Mouse (Mus musculus) right cerebral cortex, adult 18-20 months (tissue): ENCODE measurements around the gene Pole2.
A peak's percentile ranks its signal among the peaks of the same experiment; 100 is the strongest.

Source experiments
- DNase-seq: peaks from one replicate; pipeline ENCODE4 v3.0.0; 2022; ENCODE audit warnings: mixed read lengths

The Pole2 gene

DNA sequence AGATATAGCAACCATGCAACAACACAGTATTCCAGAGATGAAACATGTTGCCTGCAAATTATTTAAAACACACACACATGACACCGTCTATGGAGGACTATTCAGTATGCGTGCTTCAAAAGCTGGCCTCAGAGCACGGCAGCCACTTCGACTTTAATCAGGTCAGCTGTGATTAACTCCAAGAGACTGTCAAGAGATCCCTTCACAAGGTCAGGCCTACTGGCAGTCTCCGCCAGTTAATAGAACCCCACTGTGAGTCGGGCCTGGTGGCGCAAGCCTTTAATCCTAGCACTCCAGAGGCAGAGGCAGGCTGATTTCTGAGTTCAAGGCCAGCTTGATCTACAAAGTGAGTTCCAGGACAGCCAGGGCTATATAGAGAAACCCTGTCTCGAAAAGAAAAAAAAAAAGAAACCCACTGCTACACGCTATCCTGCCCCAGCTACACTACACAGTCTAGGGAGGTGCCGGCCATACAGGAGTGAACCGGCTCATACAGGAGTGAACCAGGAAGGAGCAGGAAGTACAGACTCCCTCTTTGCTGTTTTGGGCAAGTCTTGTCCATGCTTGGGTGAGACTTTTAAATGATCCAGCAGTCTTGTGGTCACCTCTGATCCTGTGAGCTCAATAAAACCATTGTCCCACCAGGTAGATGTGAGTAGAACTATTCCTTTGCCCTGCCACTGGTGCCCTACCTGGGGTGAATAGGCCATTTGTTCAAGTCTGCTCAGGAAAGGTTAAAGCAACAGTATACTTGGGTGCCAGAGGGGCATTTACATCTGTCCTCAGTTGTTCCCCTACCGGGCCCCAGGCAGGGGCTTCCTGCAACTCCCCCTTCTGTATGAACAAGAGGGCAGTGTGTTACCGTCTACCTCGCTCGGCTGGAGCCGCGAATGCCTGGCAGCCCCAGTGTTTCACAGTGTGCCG is 17.7 kb downstream of the Pole2 start:
- no peak for DNase-seq

DNA sequence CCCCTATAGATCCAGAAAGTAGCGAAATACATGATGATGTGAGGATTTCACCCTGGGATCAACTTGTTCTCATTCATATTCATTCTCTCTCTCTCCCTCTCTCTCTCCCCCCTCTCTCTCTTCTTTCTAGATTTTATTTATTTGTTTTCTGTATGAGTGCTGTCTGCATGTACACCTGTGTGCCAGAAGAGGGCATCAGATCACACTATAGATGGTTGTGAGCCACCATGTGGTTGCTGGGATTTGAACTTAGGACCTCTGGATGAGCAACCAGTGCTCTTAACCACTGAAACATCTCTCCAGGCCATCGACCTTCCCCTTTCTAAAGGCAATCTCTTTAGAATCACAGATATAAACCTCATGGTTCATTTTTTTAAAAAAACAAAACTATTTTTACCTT is 19.5 kb downstream of the Pole2 start:
- no peak for DNase-seq

DNA sequence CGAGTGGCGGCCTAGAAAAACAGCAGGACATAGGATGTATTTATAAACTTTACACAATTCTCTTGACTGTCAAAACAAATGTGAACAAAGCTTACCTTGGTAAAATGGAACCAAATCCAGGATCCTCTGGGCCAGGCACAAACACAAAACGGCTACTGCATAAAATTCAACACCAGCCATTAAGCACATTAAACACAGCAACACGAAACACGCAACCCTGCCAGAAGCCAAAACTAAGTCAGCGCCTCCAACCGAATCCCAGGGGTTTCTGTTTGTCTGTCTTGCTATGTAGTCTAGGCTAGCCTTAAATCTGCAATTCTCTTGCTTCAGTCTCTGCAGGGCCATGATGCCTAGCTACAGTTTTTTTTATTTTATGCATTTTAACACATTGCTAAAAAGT is 20.1 kb downstream of the Pole2 start:
- DNase-seq, result no peak

DNA sequence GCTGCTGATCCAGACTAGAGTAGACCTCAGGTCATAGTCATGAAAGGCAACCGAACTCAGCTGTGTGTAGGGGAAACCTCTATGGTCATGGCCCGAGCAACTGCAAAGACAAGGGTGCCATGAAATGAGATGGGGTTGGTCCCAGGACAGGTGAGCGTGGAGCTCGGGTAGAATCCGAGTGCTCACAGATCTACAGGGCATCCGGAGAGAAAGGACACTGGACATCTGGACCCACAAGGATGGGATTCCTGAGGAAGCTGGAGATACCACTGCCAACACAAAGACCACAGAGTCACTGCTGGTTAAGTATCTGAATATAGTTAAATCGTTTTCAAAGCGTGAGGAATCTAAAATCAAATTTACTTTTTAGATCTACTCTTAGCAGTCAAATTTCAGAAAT is 20.6 kb downstream of the Pole2 start:
- no peak for DNase-seq

DNA sequence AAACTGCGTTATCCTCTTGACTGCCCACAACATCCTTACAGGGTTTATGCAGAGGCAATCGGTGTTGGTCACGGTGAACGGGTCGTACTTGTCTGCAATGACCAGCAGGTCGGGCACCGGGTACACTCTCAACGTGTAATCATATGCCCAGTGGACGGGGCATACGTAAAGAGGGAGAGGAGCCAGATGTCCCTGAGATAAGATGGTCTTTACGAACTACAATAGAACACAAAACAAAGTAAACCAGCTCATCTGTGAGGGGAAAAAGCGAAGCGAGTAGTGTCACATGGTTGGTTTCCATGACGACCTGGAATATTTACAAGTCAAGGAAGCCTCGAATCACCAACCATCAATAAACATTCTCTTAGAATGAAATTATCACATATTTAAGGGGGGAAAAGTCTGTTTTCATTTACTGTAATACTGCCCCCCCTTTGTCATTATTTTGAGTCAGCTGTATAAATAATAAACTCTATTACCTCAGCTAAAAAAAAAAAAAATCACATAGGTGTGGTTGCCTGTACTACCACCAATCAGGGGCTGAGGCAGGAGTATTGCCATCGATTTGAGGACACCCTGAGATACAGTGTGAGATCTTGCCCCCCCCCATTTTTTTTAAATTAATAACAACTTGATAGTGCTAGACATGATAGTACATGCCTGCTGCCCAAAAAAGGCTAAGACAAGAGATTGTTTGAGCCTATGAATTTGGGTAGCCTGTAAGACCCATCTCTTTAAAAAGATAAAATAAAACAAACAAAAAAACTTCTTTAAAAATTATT is 23.8 kb downstream of the Pole2 start, which contains the start of gene Gm49384:
TSS of gene Gm49384 (minus strand) at position 216 of the 782 bp plus-strand sequence.
- no peak for DNase-seq

DNA sequence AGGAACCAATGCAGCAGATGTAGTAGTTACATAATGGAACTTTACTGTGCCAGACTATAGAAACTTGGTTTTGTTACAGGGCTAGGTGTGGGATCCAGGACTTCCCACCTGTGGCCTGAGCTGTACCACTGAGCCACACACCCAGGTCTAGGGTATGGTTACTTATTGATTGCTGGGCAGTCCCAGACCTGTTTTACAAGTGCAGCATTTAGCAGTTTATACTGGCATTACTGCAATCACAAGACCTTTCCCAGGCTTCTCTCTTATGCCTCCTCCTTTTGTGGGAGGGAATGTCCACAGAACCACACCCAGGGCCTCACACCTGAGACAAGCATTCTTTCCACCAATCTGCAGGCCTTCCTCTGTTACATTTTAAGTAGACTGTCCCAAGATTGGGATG is 29.0 kb downstream of the Pole2 start:
- no peak for DNase-seq

DNA sequence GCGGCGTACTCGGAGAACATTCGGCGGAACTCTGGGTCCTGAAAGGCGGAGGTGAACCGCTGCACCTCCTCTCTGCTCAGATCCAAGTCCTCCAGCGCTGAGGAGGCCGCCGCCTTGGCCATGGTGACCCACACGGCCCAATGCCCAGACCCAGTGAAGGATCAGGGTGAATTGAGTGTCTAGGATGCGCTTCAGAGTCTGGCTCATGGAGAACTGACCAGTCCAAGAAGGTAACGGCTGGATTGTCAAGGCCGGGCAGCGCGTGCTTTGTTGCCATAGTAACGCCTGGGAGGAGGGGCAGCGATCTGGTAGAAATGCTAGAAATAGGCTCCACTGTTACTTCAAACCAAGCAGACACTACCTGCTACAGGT is 29.8 kb downstream of the Pole2 start, which contains the start of gene Dnaaf2:
TSS of gene Dnaaf2 (minus strand) at position 266 of the 372 bp plus-strand sequence.
- peak; percentile 52 for DNase-seq

DNA sequence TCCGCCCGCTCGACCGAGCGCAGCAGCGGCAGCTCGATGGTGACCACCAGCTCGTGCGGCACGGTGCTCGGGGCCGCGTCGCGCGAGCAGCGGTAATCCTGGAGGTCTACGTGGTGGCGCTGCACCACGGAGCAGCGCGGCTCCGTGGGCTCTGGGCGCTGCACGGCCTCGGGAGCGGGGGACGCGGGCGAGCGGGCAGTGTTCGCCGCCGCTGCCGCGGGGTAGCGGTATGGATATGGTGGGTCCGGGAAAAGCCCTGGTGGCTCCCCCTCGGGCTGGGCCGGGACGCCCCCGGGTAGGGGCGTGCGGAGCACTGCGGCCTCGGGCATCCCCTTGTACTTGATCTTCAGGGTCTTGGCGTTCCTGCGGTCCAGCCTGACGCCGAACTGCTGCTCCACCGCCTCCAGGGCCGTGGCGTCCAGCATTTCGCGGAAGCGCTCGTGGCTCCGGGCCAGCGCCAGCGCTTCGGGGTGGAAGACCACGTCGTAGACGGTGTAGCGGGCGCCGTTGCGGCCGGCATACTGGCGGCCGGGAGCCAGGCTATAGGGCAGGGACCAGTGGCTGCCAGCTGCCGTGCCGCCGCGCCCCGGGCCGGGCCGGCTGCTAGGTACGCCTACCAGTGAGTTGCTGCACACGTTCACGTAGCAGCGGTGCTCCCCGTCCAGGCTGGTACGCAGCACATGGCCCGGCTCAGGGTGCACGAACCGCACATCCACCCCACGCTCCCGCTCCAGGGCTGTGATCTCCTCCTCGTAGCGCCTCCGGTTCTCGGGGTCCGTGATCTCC is 30.4 kb downstream of the Pole2 start:
- peak; percentile 30 for DNase-seq

DNA sequence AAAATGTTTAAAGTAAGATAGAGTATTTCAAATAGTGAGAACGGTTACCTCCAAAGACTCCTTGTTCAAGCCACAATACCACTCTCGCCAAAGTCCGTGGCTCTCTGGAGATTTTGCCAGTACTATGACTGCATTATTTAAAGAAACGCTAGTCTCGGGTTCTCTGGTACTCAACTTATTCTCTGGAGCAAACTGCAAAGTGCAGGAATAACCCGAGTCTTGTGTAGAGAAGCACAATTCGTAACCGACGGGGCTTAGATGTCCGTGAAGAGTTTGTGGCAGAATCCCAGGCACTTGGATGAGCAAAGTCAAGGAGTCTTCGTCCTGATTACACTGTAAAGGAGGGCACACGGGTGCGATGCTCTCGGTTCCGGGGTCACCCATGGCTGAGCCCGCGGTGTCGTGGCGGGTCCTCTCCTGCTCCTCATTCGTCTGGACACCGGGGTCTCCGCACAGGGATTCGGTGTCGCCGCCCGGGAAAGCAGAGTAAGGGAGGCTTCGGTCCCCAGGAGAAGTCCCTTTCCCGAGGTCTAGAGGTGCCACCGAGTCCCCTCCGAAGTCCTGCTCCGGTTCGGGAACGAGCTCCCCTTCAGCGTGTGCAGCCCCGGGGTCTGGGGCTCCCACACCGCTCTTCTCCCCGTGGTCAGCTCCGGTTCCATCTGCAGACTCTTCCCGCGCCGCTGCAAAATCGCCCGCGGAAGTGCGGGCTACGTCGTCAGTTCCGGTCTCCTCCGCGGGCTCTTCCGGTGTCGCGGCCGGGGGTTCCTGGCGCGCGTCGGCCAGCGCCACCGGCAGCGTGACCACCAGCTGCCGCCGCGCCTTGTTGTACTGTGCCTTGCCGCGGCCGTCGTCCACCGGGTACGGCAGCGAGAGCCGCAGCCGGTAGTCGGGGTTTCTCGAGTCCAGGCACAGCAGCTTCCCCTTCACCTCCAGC is 31.3 kb downstream of the Pole2 start, which contains the start of gene Gm49383:
TSS of gene Gm49383 (minus strand) at position 661 of the 934 bp plus-strand sequence.
- peak; percentile 78 for DNase-seq

DNA sequence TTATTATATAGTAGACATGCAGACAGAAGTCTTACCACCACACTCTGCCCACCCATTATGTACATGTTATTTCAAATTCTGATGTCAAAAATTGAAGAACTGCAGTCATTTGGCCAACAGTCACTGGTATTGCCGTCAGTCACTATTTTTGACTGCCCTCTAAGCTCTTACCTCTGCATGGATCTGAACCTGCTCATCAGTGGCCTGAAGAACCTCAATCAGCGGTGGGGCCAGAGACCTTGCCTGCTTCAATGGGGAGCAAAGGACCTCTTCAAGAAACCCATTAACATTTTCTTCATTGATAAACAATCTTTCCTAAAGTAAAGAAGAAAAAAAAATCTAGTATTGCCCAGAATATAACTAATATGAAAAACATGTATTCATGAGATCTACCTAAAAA is 35.4 kb downstream of the Pole2 start:
- DNase-seq, result no peak

DNA sequence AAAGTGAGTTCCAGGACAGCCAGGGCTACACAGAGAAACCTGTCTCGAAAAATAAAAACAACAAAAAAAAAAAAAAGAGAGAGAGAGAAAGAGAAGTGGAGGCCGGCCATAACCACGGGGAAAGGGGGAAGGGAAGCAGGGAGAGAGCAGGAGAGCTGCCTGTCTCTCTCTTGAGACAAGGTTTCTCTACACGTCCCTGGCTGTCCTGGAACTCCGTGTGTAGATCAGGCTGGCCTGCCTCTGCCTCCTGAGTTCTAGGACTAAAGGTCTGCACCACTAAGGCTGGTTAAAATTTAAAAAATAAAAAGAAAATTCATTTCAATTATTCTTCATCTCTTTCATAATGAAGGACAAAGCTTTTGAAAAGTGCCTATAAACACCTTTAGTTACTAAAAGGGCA is 36.6 kb downstream of the Pole2 start:
- DNase-seq, result no peak

DNA sequence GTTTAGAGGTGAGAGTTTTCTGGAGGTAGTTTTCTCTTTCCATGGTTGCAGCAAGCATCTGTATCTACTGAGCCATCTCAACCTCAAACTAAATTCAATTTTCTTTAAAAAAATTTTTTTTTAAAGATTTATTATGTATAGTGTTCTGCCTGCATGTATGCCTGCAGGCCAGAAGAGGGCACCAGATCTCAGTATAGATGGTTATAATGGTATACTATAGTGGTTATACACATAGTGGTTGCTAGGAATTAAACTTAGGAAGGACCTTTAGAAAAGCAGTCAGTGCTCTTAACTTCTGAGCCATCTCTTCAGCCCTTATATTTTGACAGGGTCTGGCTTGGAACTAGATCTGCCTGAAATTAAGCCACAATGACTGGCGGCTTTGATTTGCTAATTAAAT is 37.5 kb downstream of the Pole2 start:
- DNase-seq, result no peak

DNA sequence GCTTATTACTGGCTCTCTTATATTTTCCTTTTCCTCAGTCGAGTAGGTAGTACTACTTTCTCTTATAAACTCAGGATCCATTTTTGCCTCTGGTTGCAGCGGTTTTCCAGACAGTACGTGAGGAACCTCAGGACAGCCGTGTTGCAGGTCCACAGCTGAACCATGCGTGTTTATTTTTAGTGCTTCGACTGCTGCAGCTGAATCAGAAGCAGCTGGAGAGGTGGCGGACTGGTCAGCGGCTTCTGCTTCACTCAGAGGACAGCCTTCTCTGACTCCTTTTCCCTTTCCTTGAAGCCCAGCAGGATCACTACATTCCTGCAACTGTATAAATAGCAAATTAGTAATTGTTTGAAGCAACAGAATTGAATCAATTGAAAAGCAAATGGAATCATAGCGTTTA is 37.9 kb downstream of the Pole2 start:
- DNase-seq, result no peak

DNA sequence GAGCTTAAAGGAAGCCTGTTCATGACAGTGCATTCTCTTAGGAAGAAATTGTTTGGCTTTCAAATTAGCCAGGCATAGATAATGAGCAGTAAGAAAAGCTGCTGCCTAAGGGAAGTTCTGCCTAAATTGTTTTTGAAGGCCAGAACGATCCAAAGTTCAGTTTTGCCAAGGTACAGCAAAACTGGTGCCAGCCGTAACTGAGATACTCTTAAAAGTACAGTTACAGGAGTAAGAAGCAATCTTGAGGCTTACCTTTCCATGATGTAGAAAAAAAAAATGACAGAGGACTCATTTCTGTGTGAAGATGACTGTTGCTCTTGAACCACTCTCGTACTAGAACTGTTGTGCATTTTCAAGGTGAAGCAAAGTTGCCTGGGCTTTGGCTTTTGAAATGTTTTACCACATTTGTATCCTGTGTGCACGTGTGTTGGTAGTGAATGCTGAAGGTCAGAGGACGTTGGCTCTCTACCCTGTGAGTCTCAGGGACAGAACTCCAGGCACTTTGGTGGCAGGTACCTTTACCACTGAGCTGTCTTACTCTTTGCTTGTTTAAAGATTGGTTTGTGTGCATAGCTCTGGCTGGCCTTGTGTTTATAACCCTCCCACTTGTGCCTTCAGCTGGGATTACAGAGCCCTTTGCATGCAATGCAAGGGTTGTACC is 41.1 kb downstream of the Pole2 start:
- no peak for DNase-seq

DNA sequence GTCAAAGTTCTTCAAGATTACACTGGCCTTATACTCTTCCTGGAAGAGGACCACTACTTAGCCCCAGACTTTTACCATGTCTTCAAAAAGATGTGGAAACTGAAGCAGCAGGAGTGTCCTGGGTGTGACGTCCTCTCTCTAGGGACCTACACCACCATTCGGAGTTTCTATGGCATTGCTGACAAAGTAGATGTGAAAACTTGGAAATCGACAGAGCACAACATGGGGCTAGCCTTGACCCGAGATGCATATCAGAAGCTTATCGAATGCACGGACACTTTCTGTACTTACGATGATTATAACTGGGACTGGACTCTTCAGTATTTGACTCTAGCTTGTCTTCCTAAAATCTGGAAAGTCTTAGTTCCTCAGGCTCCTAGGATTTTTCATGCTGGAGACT is 42.6 kb downstream of the Pole2 start:
- no peak for DNase-seq

DNA sequence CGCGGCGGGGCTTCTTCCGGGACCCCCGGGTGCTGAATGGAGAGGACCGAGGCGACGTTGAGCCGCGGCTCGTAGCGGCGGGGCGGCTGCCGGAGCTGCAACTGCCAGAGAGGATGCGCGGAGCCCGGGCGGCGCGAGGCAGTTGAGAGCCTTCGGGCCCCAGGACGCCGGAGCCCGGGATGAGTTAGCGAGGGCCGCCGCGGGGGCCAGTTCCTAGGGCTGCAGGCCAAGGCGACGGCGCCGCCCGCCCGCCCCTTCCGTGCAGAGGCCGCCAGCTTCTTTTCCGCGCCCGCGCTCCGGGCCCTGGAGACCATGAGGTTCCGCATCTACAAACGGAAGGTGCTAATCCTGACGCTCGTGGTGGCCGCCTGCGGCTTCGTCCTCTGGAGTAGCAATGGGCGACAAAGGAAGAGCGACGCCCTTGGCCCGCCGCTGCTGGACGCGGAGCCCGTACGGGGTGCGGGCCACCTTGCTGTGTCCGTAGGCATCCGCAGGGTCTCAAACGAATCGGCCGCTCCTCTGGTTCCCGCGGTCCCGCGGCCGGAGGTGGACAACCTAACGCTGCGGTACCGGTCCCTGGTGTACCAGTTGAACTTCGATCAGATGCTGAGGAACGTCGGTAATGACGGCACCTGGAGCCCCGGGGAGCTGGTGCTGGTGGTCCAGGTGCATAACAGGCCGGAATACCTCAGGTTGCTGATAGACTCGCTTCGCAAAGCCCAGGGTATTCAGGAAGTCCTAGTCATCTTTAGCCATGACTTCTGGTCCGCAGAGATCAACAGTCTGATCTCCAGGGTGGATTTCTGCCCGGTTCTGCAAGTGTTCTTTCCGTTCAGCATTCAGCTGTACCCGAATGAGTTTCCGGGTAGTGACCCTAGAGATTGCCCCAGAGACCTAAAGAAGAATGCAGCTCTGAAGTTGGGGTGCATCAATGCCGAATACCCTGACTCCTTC is 43.4 kb downstream of the Pole2 start:
- peak; percentile 63 for DNase-seq

DNA sequence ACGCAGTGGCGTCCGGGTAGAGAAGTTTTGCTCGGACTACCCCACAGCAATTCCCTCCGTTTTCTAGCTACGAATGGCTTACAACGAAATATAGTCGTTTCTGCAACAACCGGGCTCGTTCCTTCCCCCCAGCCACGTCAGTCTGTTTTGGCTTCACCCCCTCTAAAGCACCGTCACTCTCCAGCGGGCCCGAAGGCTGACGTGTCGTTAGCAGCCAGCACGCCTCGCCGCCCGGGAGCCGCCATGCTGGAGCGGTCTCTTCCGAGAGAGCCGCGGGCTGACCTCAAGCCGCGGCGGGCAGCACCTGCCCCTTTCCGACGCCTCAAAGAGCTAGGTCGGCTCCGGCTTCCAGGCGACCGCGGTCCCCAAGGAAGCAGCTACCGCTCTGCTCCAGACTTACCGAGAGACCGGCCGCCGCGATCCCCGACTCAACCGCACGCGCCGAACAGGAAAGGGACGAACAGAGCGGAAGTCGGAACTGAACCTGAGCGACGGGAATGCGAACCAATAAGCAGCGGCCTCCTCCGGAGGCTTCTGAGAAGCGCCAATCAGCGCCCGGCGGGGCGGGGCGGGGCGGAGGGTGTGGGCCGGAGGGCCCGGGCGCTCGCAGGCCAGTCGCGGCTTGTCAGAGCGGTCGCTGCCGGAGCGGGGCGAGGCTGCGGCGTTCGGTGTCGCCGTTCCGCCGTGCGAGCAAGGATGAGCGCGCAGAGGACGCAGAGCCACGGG is 44.2 kb downstream of the Pole2 start, which contains the start of the genes Rpl36al and Mgat2:
TSS of gene Rpl36al (minus strand) at position 501 of the 726 bp plus-strand sequence.
TSS of gene Mgat2 (plus strand) at position 575 of the 726 bp plus-strand sequence.
- DNase-seq, result peak; percentile 99

DNA sequence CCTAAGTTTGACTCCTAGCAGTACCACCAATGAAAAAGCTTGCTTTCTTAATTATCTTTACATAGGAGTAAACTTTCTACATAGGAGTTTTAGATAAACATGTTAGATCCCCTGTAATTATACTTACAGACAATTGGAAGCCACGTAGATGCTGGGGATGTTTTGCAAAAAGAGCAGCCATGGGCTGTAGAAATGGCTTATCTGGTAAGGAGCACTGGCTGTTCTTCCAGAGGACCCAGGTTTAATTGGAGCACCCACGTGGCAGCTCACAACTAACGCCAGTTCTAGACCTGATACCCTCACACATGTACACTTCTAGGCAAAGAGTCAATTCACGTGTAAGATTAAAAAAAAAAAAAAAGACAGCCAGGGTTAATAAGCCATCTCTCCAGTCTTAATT is 46.2 kb downstream of the Pole2 start:
- no peak for DNase-seq

DNA sequence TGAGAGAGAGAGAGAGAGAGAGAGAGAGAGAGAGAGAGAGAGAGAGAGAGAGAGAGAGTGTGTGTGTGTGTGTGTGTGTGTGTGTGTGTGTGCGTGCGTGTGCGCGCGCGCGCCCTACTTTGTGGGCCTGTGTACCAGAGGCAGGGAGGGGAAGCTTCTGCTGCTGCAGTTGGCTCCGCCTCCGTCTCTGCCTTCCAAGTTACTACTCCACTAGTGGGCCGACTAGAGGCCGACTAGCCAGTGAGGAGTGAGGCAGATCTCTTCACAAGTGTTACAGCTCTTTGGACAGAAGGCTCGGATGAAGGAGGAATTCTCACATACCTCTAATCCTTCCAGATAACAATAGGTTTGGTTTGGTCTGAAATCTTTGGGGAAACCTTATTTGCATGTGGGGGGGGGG is 48.6 kb downstream of the Pole2 start:
- DNase-seq, result no peak
